Mouse (Mus musculus) v-Abl transformed pro-B cells (cell line): ENCODE measurements around the gene Ank.

ENCODE experiments used
- in situ Hi-C, 2 experiments: fragments of 400-800 bp; cut with MboI; formaldehyde crosslinking; loops; one replicate each; pipeline ENCODE4 v1.15.1; 2025; ENCODE audit not compliant: unreplicated experiment in 2 of 2

Ank gene

GRCm38 (mm10) chr15:27623286-27623685, 156.8 kb downstream of the Ank start:
- in situ Hi-C loops: loop anchor here in 1 of 2 experiments (5.0 to 25.0 kb wide), 2 partner anchors 36 to 1986 kb away; no protein-coding TSS in a partner anchor

- in situ Hi-C loops: loop anchor here (25.0 kb wide), 2 partner anchors 1638 to 1788 kb away; partner anchors contain the start of genes Zfp622 (in 2 of the 2) and Retreg1 (in 1 of the 2)
These were observed 158.8 kb downstream of the Ank start for GRCm38 (mm10) chr15:27625014-27625889.

- in situ Hi-C loops: loop anchor here (25.0 kb wide), 2 partner anchors 1639 to 1789 kb away; partner anchors contain the start of genes Zfp622 (in 2 of the 2) and Retreg1 (in 1 of the 2)
These were observed 159.4 kb downstream of the Ank start for GRCm38 (mm10) chr15:27625890-27626255.

- in situ Hi-C loops: loop anchor here (25.0 kb wide), 2 partner anchors 1639 to 1789 kb away; partner anchors contain the start of genes Zfp622 (in 2 of the 2) and Retreg1 (in 1 of the 2)
These were observed 159.8 kb downstream of the Ank start for GRCm38 (mm10) chr15:27626314-27626713.

- in situ Hi-C loops: loop anchor here (25.0 kb wide), 2 partner anchors 1640 to 1790 kb away; partner anchors contain the start of genes Zfp622 (in 2 of the 2) and Retreg1 (in 1 of the 2)
These were observed 161.3 kb downstream of the Ank start for GRCm38 (mm10) chr15:27627794-27628193.

- in situ Hi-C loops: loop anchor here (25.0 kb wide), 2 partner anchors 1642 to 1792 kb away; partner anchors contain the start of genes Zfp622 (in 2 of the 2) and Retreg1 (in 1 of the 2)
These were observed 162.6 kb downstream of the Ank start for GRCm38 (mm10) chr15:27629046-27629445.

GRCm38 (mm10) chr15:27629800-27630600, 163.5 kb downstream of the Ank start:
- in situ Hi-C loops: loop anchor here (25.0 kb wide), 2 partner anchors 1643 to 1793 kb away; partner anchors contain the start of genes Zfp622 (in 2 of the 2) and Retreg1 (in 1 of the 2)

- in situ Hi-C loops: loop anchor here (25.0 kb wide), 2 partner anchors 1643 to 1793 kb away; partner anchors contain the start of genes Zfp622 (in 2 of the 2) and Retreg1 (in 1 of the 2)
These were observed 164.3 kb downstream of the Ank start, which contains the start of gene Otulin for GRCm38 (mm10) chr15:27630601-27631383. Gene Otulin (minus strand): TSS chr15:27630693.

- in situ Hi-C loops: loop anchor here (25.0 kb wide), 2 partner anchors 1647 to 1797 kb away; partner anchors contain the start of genes Zfp622 (in 2 of the 2) and Retreg1 (in 1 of the 2)
These were observed 167.7 kb downstream of the Ank start for GRCm38 (mm10) chr15:27633941-27634900.

GRCm38 (mm10) chr15:27641171-27641570, 174.7 kb downstream of the Ank start:
- in situ Hi-C loops: loop anchor here (5.0 to 25.0 kb wide), 5 partner anchors 59 to 1804 kb away; partner anchors contain the start of genes Zfp622 (in 2 of the 2) and Retreg1 (in 1 of the 2)

GRCm38 (mm10) chr15:27642895-27643294, 176.4 kb downstream of the Ank start:
- in situ Hi-C loops: loop anchor here (5.0 to 25.0 kb wide), 5 partner anchors 61 to 1806 kb away; partner anchors contain the start of genes Zfp622 (in 2 of the 2) and Retreg1 (in 1 of the 2)
